Mouse (Mus musculus) MEL (cell line): ENCODE data around the gene Plbd2. TPM values are rescaled to one million over a fixed set of nuclear protein-coding genes. Genes with fewer than 3 reads are reported as not detected.

Experiments used
- DNase-seq: peaks from one replicate; pipeline ENCODE4 v3.0.0; 2011; ENCODE audit warnings: low read depth, low spot score
- H3K27ac ChIP-seq: 2 replicates; pipeline ENCODE4 v1.5.1; 2012; ENCODE audit warnings: low read depth, mild to moderate bottlenecking, control low read depth, low read length, moderate library complexity; ENCODE audit not compliant: control insufficient read depth
- H3K27me3 ChIP-seq, 2 experiments: fragments of 150-350 bp in 1 of 2; sonication (generic) in 1 of 2; 2 replicates each; pipeline ENCODE4 v1.6.1; 2012; ENCODE audit warnings: low read length in 2 of 2, mild to moderate bottlenecking in 2 of 2, improper control_type of control experiment in 1 of 2, moderate library complexity in 1 of 2; ENCODE audit not compliant: insufficient read depth in 2 of 2, control insufficient read depth in 1 of 2
- H3K36me3 ChIP-seq, 2 experiments: 2 replicates each; pipeline ENCODE4 v1.6.1; 2012 to 2014; ENCODE audit warnings: low read length in 2 of 2, improper control_type of control experiment in 1 of 2, inconsistent platforms in 1 of 2, mild to moderate bottlenecking in 1 of 2; ENCODE audit not compliant: insufficient read depth in 2 of 2, control insufficient read depth in 1 of 2
- H3K4me1 ChIP-seq, 2 experiments: fragments of 150-350 bp in 1 of 2; sonication (generic) in 1 of 2; 2 replicates each; pipeline ENCODE4 v1.6.1; 2012; ENCODE audit warnings: low read length in 2 of 2, improper control_type of control experiment in 1 of 2, mild to moderate bottlenecking in 1 of 2; ENCODE audit not compliant: insufficient read depth in 2 of 2, control insufficient read depth in 1 of 2
- H3K4me3 ChIP-seq, 2 experiments: fragments of 150-350 bp in 1 of 2; sonication (generic) in 1 of 2; 2 replicates each; pipeline ENCODE4 v1.5.1; 2012; ENCODE audit warnings: low read depth in 2 of 2, low read length in 2 of 2, mild to moderate bottlenecking in 2 of 2, moderate library complexity in 2 of 2, control low read depth in 1 of 2, improper control_type of control experiment in 1 of 2; ENCODE audit not compliant: control insufficient read depth in 1 of 2, insufficient read depth in 1 of 2
- H3K79me2 ChIP-seq: 2 replicates; pipeline ENCODE4 v1.6.1; 2012; ENCODE audit warnings: mild to moderate bottlenecking, low read length, moderate library complexity; ENCODE audit not compliant: control insufficient read depth, poor library complexity, insufficient read depth
- H3K9ac ChIP-seq: 2 replicates; pipeline ENCODE4 v1.6.1; 2012; ENCODE audit warnings: low read depth, mild to moderate bottlenecking, control low read depth, low read length, moderate library complexity; ENCODE audit not compliant: control insufficient read depth, poor library complexity, severe bottlenecking
- H3K9me3 ChIP-seq: fragments of 150-350 bp; sonication (generic); replicated peaks from 2 replicates; pipeline ENCODE4 v1.6.1; 2012; ENCODE audit warnings: mild to moderate bottlenecking, low read length, improper control_type of control experiment, moderate library complexity; ENCODE audit not compliant: insufficient read depth
- CHD2 ChIP-seq: IDR thresholded peaks from 2 replicates; pipeline ENCODE4 v1.6.1; 2011; ENCODE audit warnings: low read length, improper control_type of control experiment
- CTCF ChIP-seq, 3 experiments: IDR thresholded peaks in 2 of 3; conservative IDR thresholded peaks in 1 of 3; 2 replicates each; pipeline ENCODE4 v1.5.1; 2011 to 2012; ENCODE audit warnings: low read length in 3 of 3, low read depth in 2 of 3, mild to moderate bottlenecking in 2 of 3, improper control_type of control experiment in 1 of 3, inconsistent platforms in 1 of 3, mixed read lengths in 1 of 3, moderate library complexity in 1 of 3; ENCODE audit not compliant: control insufficient read depth in 1 of 3, insufficient read depth in 1 of 3, poor library complexity in 1 of 3, severe bottlenecking in 1 of 3
- E2F4 ChIP-seq: IDR thresholded peaks from 2 replicates; pipeline ENCODE4 v1.6.1; 2011; ENCODE audit warnings: low read depth, low read length, improper control_type of control experiment, borderline replicate concordance
- JUND ChIP-seq: IDR thresholded peaks from 2 replicates; pipeline ENCODE4 v1.6.1; 2011; ENCODE audit warnings: low read depth, mild to moderate bottlenecking, improper control_type of control experiment, low read length
- KAT2A ChIP-seq: conservative IDR thresholded peaks from 2 replicates; pipeline ENCODE4 v1.6.1; 2012; ENCODE audit warnings: low read depth, low read length, improper control_type of control experiment, inconsistent platforms
- MAZ ChIP-seq: IDR thresholded peaks from 2 replicates; pipeline ENCODE4 v1.6.1; 2012; ENCODE audit warnings: low read depth, mild to moderate bottlenecking, inconsistent platforms, low read length, improper control_type of control experiment
- MEF2A ChIP-seq: IDR thresholded peaks from 2 replicates; pipeline ENCODE4 v1.6.1; 2014; ENCODE audit warnings: low read depth, mild to moderate bottlenecking, inconsistent platforms, low read length, improper control_type of control experiment; ENCODE audit not compliant: poor library complexity, insufficient replicate concordance, severe bottlenecking; ENCODE audit errors: extremely low read depth
- MYC ChIP-seq: IDR thresholded peaks from 2 replicates; pipeline ENCODE4 v1.6.1; 2011; ENCODE audit warnings: low read depth, mild to moderate bottlenecking, low read length, improper control_type of control experiment, moderate library complexity
- NRF1 ChIP-seq: IDR thresholded peaks from 2 replicates; pipeline ENCODE4 v1.6.1; 2014; ENCODE audit warnings: low read depth, mild to moderate bottlenecking, inconsistent platforms, low read length, improper control_type of control experiment, moderate library complexity; ENCODE audit not compliant: poor library complexity, insufficient read depth, severe bottlenecking
- POLR2A ChIP-seq, 2 experiments: IDR thresholded peaks; 2 replicates each; pipeline ENCODE4 v1.6.1; 2011 to 2012; ENCODE audit warnings: low read length in 2 of 2, mild to moderate bottlenecking in 2 of 2, control low read depth in 1 of 2, improper control_type of control experiment in 1 of 2, low read depth in 1 of 2, moderate library complexity in 1 of 2; ENCODE audit not compliant: control insufficient read depth in 1 of 2, insufficient read depth in 1 of 2, poor library complexity in 1 of 2
- RAD21 ChIP-seq: IDR thresholded peaks from 2 replicates; pipeline ENCODE4 v1.6.1; 2011; ENCODE audit warnings: mild to moderate bottlenecking, low read depth, low read length, improper control_type of control experiment
- RCOR1 ChIP-seq: IDR thresholded peaks from 2 replicates; pipeline ENCODE4 v1.6.1; 2012; ENCODE audit warnings: low read depth, mild to moderate bottlenecking, inconsistent platforms, low read length, improper control_type of control experiment
- SIN3A ChIP-seq: IDR thresholded peaks from 2 replicates; pipeline ENCODE4 v1.6.1; 2012; ENCODE audit warnings: low read length, improper control_type of control experiment, inconsistent platforms
- SMC3 ChIP-seq: IDR thresholded peaks from 2 replicates; pipeline ENCODE4 v1.6.1; 2011; ENCODE audit warnings: low read depth, low read length, improper control_type of control experiment
- TAL1 ChIP-seq: IDR thresholded peaks from 2 replicates; pipeline ENCODE4 v1.6.1; 2012; ENCODE audit warnings: mild to moderate bottlenecking, inconsistent platforms, low read length, moderate library complexity, mixed read lengths
- TBP ChIP-seq: IDR thresholded peaks from 2 replicates; pipeline ENCODE4 v1.8.0; 2011; ENCODE audit warnings: low read depth, low read length, improper control_type of control experiment
- UBTF ChIP-seq: IDR thresholded peaks from 2 replicates; pipeline ENCODE4 v1.6.1; 2012; ENCODE audit warnings: low read depth, mild to moderate bottlenecking, inconsistent platforms, low read length, improper control_type of control experiment, moderate library complexity, borderline replicate concordance; ENCODE audit not compliant: insufficient read depth
- USF1 ChIP-seq: IDR thresholded peaks from 2 replicates; pipeline ENCODE4 v1.6.1; 2014; ENCODE audit warnings: low read depth, mild to moderate bottlenecking, inconsistent platforms, low read length, improper control_type of control experiment, moderate library complexity
- USF2 ChIP-seq, 2 experiments: IDR thresholded peaks; 2 replicates each; pipeline ENCODE4 v1.6.1; 2011 to 2012; ENCODE audit warnings: improper control_type of control experiment in 2 of 2, low read length in 2 of 2, borderline replicate concordance in 1 of 2, inconsistent platforms in 1 of 2, low read depth in 1 of 2, mild to moderate bottlenecking in 1 of 2; ENCODE audit not compliant: insufficient read depth in 1 of 2
- ZC3H11A ChIP-seq: IDR thresholded peaks from 2 replicates; pipeline ENCODE4 v1.6.1; 2012; ENCODE audit warnings: low read depth, mild to moderate bottlenecking, inconsistent platforms, low read length, improper control_type of control experiment
- ZKSCAN1 ChIP-seq: IDR thresholded peaks from 2 replicates; pipeline ENCODE4 v1.6.1; 2012; ENCODE audit warnings: low read depth, mild to moderate bottlenecking, inconsistent platforms, low read length, improper control_type of control experiment, moderate library complexity
- ZMIZ1 ChIP-seq: IDR thresholded peaks from 2 replicates; pipeline ENCODE4 v1.6.1; 2012; ENCODE audit warnings: low read depth, mild to moderate bottlenecking, inconsistent platforms, low read length, improper control_type of control experiment, moderate library complexity
- ZNF384 ChIP-seq: IDR thresholded peaks from 2 replicates; pipeline ENCODE4 v1.6.1; 2012; ENCODE audit warnings: low read depth, mild to moderate bottlenecking, inconsistent platforms, low read length, improper control_type of control experiment
- polyA plus RNA-seq, 2 experiments: library from polyadenylated mRNA; stranded (reverse) in 1 of 2; unstranded in 1 of 2; fragments of >175 nt in 1 of 2; fragments of >200 nt in 1 of 2; gene quantifications; 2 replicates each; pipeline versions ENCODE4 v1.2.1 to v1.2.4; 2012; ENCODE audit warnings: low replicate concordance in 2 of 2, low read depth in 1 of 2; ENCODE audit not compliant: insufficient read length in 2 of 2, insufficient read depth in 1 of 2, missing spikeins in 1 of 2
- total RNA-seq: library from RNA; depleted of rRNA; stranded (reverse); fragments of 300-350 nt; gene quantifications from 2 replicates; pipeline ENCODE4 v1.2.3, GENCODE M21; 2012

Gene Plbd2
- total and polyA plus RNA-seq, 3 experiments: 10.1 to 30.5 TPM; not detected in 1

DNA sequence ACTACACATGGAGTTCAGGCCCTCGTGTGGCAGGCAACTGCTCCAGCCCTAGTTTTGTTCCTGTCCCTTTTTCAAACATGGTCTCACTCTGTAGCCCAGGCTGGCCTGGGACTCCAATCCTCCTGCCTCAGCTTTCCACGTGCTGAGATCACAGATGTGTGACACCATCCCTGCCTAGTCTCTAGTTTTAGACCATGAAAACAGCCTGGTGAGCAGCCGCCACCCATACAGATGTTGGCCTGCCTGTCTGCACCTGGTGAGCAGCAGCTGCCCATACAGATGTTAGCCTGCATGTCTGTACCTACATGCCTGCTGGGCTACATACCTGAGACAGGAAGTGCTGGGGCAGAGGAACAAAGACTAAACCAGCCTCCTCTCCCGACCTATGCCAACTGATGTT is 4.2 kb downstream of the Plbd2 start:
- Histone ChIP-seq H3K9me3 (no peaks in the 10 kb centered on the region), H3K4me1 (peaks cover 0 to 7% of the 10 kb centered on the region in 2 experiments; a peak in 3 of 4 replicates), H3K9ac (no peak overlapping the region), H3K79me2 (peaks cover 13% of the 10 kb centered on the region), H3K4me3 (no peak overlapping the region), H3K27me3 (no peaks in the 10 kb centered on the region), H3K36me3 (peaks cover 0 to 4% of the 10 kb centered on the region in 2 experiments; a peak in 2 of 4 replicates)
- no peak for DNase-seq
- TF ChIP-seq MAZ: no peak
- no peak for TF ChIP-seq RAD21
- TF ChIP-seq SIN3A: no peak
- TF ChIP-seq CTCF (IDR thresholded peaks at IDR 0.05 in 2 of 3, conservative IDR thresholded peaks at IDR 0.05 in 1 of 3; ENCODE audit: control insufficient read depth in 1 of 3, insufficient read depth in 1 of 3, low read depth in 2 of 3, low read length in 3 of 3, poor library complexity in 1 of 3, severe bottlenecking in 1 of 3): no peak
- TF ChIP-seq ZMIZ1: no peak
- no peak for TF ChIP-seq KAT2A
- TF ChIP-seq TBP: no peak
- TF ChIP-seq MYC: no peak
- TF ChIP-seq MEF2A: no peak
- no peak for TF ChIP-seq E2F4
- TF ChIP-seq USF1: no peak
- TF ChIP-seq ZC3H11A: no peak
- TF ChIP-seq, all 39 proteins: peak for 0
- H3K27ac ChIP-seq: no peak overlapping the region

- no peak for DNase-seq
- no peak for TF ChIP-seq CHD2
- no peak for TF ChIP-seq SMC3
- TF ChIP-seq USF2 (IDR thresholded peaks at IDR 0.05; ENCODE audit: borderline replicate concordance in 1 of 2, insufficient read depth in 1 of 2, low read depth in 1 of 2, low read length in 2 of 2): no peak
- no peak for TF ChIP-seq ZKSCAN1
- TF ChIP-seq UBTF: no peak
- TF ChIP-seq ZC3H11A: no peak
- TF ChIP-seq CTCF (IDR thresholded peaks at IDR 0.05 in 2 of 3, conservative IDR thresholded peaks at IDR 0.05 in 1 of 3; ENCODE audit: control insufficient read depth in 1 of 3, insufficient read depth in 1 of 3, low read depth in 2 of 3, low read length in 3 of 3, poor library complexity in 1 of 3, severe bottlenecking in 1 of 3): no peak
- TF ChIP-seq JUND: no peak
- no peak for TF ChIP-seq NRF1
- no peak for TF ChIP-seq RCOR1
- no peak for TF ChIP-seq KAT2A
- no peak for TF ChIP-seq TAL1
- TF ChIP-seq RAD21: no peak
- TF ChIP-seq ZNF384: no peak
- TF ChIP-seq USF1: no peak
- no peak for TF ChIP-seq POLR2A (IDR thresholded peaks at IDR 0.05; ENCODE audit: control insufficient read depth in 1 of 2, insufficient read depth in 1 of 2, low read depth in 1 of 2, low read length in 2 of 2, poor library complexity in 1 of 2)
- Histone ChIP-seq H3K4me1 (peaks cover 0 to 1% of the 10 kb centered on the region in 2 experiments; a peak in 2 of 4 replicates), H3K9me3 (no peaks in the 10 kb centered on the region), H3K4me3 (no peak overlapping the region), H3K79me2 (peaks cover 1% of the 10 kb centered on the region; the same call in 1 of the 2 replicates), H3K27ac (no peak overlapping the region), H3K36me3 (no peaks in the 10 kb centered on the region; a peak in 1 of 4 replicates), H3K27me3 (no peaks in the 10 kb centered on the region), H3K9ac (no peak overlapping the region)
These were observed 6.4 kb downstream of the Plbd2 start for GRCm38 (mm10) chr5:120497071-120497470.
